Mouse (Mus musculus) cerebellum, adult 2 months (tissue): ENCODE results near the gene Dntt.

ENCODE experiments used
- CTCF ChIP-seq: fragments of 200-500 bp; IDR thresholded peaks from 2 replicates; pipeline ENCODE4 v1.5.1; 2011; ENCODE audit warnings: low read depth, mild to moderate bottlenecking, control low read depth, low read length, moderate library complexity, borderline replicate concordance; ENCODE audit not compliant: insufficient read depth
- POLR2A ChIP-seq: fragments of 200-500 bp; IDR thresholded peaks from 2 replicates; pipeline ENCODE4 v1.6.1; 2011; ENCODE audit warnings: low read length, control low read depth, borderline replicate concordance; ENCODE audit not compliant: insufficient read depth

- TF ChIP-seq POLR2A (no peak), CTCF (no peak)
Measured at GRCm38 (mm10) chr19:40993356-40993755, 35.7 kb upstream of the Dntt start.
